Mouse (Mus musculus): Measurements from ENCODE around the gene Sec14l4.

Gene Sec14l4

DNA sequence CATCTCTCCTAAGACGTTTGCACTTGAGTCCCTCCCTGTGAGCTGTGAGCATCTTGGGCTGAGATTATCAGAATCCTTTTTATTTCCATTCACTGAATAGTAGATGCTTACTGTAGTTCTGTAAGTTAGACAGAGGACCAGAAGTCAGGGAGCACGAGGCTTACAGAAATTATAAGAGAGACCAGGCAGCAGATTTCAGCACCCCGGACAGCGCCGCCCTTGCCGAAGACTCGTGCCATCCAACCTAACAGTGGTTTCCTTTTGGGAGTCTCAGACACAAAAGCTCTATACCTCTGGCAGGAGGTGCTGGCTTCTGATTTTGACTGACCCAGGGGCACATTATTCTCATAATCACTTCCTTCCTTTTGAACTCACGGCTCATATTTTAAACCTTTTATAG lies 45.4 kb downstream of the Sec14l4 start:
- peak; percentile 32 to 76 for DNase-seq (ENCODE audit: inconsistent age in 2 of 2, low spot score in 1 of 2)

DNA sequence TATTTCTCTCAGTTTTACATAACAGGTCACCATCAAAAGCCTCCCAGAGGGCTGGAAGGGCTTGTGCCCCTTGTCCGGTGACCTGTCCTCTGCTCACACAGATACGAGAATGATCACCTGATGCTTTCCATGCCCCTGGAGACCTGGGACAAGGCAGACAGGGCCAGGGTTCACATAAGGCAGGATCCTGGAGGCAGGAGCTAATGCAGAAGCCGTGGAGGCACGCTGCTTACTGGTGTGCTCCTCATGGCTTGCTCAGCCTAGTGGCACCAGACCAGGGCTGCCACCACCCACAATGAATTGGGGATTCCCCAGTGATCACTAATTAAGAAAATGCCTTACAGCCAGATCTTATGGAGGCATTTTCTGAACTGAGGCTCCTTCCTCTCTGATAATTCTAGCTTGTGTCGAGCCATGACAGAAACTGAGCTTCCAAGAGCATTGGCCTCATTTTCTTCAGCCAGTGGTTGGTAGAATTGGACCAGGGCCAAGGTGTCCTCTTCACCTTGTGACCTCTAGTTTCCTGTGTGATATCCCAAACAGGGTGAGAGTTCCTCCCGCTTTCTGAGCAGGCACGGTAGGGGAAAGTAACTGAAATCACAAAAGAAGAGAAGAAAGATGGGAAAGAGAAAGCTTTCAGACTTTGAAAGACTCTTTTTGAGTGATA lies 47.1 kb downstream of the Sec14l4 start:
- DNase-seq (ENCODE audit: inconsistent age in 2 of 2, low spot score in 1 of 2): no peak

DNA sequence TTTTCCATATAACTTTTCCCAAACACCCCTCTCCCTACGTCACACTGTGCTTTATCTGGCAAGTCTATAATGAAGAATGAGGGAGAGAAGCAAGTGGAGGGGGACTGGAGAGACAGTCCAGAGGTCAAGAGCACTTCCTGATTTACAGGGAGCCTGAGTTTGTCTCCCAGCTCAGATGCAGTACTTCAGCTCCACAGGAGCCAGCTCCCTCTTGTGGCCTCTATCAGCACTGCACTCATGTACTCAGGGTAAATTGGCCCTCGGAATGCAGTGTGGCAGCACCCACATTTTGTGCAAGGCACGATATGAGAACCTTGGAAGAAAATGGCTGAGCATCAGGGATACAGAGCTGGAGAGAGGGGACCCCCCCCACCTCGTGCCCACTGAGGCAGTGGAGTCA lies 49.0 kb downstream of the Sec14l4 start:
- peak; percentile 35 to 83 for DNase-seq (ENCODE audit: inconsistent age in 2 of 2, low spot score in 1 of 2)

DNA sequence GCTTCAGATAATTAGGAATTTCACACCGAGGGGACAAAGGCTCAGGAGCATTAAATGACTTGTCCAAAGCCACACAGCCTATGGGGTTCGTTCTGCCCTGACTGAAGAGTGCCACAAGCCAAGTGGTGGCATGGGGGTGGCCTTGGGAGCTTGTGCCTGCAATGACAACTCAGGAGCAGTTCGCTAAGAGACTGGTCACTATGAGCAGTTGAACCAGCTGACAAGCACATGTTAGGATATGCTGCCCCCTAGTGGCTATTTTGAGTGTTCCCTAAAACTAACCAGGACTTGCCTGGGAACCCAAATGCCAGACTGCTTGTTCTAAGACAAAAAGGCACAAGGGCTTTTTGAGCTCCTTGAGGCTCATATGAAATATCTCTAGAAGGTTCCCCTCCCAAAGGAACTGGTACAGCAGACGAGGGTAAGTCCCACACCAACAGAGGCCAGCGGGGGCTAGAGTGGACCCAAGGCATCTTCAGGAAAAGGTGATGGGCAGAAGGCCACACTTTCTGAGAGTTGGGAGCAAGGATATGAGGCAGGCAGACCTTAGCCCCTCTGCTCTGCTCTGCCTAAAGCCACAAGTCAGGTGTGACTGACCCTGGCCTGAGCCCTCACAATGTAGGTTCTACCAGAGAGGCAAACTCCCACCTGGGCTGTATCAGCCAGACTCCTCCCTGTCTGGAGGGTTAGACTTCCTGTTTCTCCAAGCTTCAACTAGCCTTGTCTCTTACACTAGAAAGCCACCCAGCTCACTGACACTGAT lies 52.2 kb downstream of the Sec14l4 start:
- peak; percentile 37 to 91 for DNase-seq (ENCODE audit: inconsistent age in 2 of 2, low spot score in 1 of 2)

DNA sequence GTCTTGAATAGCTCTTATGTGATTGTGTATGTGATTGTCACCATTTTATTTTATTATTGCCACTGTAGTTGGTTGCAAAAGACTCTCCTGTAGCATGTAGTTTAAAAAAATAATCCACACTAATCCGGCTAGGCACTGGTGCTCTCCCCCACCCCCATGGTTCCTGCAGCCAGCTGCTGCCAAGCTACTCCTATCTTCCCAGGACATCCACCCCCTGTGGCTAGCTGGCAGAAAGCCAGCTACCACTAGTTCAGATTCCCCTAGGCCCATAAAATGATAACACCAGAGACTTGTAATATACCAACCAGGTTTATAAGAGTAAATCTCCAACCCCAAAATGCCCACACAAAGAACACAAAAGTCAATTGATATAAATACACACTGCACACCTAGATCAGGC lies 55.0 kb downstream of the Sec14l4 start:
- DNase-seq (ENCODE audit: inconsistent age in 2 of 2, low spot score in 1 of 2): no peak

DNA sequence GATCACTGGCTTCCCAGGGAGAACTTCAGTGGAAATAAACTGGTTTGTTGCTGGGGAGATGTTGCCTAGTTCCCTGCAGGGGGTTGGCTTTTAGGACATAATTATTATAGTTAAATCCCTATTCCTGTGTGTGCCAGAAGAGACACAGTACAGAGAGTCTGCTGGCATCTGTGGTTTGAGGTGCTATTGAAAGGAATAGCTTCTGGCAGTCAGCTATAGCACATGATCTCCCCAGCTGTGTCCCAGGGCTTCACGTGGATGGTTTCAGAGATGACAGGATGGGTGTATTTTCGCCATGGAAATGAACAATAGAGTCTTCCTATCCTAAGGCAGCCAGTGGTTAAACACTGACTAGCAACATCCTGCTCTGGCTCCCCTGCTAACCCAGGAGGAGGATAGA lies 56.0 kb downstream of the Sec14l4 start:
- DNase-seq (ENCODE audit: inconsistent age in 2 of 2, low spot score in 1 of 2): no peak

DNA sequence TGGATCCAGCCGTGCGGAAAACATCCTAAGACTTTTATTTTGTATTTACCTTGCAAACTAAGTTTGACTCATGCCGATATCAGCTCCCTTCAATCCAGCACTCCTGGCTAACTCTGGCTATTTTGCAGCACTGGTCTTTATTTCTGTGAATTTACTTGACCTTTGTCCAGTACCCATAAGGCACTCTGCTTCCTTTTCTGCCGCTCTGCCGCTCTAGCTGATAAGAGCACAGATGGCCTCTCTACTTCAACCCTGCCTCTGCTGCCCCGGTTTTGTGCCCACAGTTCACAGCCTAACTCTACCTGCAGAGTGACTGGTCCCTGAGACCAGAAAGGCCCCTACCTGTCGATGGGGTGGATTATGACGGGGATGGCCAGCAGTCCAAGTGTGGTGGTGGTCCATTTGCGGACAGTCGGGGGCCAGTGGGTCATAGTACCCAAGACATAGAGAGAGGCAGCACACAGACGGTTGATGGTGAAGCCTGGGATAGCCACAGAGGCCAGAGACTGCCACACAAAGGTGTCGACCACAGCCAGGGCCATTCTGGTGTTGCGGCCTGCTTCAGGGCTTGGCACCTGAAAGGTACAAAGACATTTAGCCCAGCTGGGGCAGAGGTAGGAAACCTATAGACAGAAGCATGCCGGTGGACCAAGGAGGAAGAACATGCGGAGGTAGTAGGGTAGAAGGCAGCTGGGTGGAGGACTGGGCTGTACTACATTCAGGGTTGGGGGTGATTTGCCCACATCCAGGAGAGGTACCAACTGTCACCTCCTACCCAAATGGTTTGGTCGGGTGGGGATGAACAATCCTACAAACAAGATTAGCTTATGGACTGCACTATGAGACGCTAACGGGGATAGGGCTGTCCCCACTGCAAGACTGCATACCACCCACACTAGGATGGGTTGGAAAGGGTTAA lies 62.5 kb downstream of the Sec14l4 start:
- DNase-seq (ENCODE audit: inconsistent age in 2 of 2, low spot score in 1 of 2): peak in 1 of 2 experiments; percentile 30

DNA sequence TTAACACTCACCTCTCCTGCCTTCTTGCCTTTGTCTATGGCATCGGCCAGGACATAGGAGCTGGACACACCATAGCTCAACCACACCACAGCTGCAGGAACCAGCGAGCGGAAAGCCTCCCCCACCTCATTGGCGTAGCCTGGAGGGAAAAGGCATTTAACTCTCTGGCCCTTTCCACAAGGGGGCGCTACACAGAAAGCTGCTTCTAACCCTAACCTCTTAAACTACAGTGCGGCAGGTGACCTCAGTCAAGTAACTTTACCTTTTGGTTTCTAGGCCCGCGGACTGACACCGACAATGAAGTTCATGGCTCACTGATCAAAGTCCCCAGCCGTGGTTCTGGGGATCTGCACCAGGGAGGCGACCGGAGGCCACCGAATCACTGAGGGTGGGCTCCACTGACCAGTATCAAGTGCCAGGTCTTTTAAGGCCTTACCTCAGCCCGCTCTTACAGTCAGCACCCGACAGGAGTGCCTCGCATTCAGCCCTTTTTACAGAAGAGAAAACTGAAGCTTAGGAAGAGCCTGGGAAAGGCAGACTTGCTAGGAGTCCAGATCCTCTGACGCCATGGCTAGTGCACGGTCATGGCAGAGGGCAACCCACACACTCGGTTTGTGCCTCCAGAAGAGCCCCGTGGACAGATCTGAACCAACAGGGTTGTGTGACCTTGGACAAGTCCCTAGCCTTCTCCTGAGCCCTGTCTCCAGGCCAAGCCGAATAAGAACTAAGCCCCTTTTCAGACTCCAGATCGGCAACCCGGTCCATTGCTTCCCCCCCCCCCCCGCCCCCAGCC lies 63.3 kb downstream of the Sec14l4 start:
- DNase-seq (ENCODE audit: inconsistent age in 2 of 2, low spot score in 1 of 2): peak; percentile 72 to 91

DNA sequence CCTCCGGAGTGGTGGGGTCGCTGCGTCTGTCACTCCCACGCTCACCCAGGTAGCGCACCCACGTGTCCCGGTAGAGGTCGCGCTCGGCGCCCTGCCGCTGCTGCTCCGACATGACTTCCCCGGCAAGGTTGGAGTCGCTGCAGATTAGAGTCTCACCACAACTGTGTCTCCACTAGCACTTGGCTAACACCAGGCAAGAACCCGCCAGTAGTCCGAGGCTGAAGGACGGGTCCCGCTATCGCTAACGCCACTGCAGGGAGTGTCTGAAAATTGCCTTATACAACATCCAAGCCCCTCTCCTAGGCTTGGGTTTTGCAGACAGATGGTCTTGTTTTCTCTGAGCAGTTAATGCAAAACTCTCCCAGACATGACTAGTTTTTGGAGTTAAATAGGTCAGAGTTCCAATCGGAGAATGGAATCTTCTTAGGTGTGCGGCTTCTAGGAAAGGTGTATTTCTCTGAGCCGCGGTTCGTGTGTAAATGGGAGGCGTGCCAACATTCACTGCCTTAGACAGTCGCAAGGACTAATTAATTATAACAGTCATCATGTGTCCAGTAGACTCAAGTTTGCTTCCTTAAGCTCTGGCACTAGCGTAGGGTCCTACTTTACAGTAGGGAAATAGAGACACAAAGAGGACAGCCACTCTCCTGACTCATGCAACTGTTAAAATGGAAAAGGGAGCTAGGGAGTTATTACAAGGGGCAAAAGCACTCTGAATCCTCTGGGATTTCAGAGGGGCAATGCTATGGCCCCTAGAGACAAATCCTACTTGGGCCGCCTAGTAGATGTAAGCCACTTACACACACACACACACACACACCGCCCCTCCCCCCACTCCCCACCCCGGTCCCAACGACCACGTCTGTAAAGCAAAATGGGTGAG lies 64.2 kb downstream of the Sec14l4 start, which contains the start of gene Mtfp1:
Gene Mtfp1, minus strand, starts transcription at position 275 of the 883 bp plus-strand sequence.
- peak; percentile 75 to 93 for DNase-seq (ENCODE audit: inconsistent age in 2 of 2, low spot score in 1 of 2)

DNA sequence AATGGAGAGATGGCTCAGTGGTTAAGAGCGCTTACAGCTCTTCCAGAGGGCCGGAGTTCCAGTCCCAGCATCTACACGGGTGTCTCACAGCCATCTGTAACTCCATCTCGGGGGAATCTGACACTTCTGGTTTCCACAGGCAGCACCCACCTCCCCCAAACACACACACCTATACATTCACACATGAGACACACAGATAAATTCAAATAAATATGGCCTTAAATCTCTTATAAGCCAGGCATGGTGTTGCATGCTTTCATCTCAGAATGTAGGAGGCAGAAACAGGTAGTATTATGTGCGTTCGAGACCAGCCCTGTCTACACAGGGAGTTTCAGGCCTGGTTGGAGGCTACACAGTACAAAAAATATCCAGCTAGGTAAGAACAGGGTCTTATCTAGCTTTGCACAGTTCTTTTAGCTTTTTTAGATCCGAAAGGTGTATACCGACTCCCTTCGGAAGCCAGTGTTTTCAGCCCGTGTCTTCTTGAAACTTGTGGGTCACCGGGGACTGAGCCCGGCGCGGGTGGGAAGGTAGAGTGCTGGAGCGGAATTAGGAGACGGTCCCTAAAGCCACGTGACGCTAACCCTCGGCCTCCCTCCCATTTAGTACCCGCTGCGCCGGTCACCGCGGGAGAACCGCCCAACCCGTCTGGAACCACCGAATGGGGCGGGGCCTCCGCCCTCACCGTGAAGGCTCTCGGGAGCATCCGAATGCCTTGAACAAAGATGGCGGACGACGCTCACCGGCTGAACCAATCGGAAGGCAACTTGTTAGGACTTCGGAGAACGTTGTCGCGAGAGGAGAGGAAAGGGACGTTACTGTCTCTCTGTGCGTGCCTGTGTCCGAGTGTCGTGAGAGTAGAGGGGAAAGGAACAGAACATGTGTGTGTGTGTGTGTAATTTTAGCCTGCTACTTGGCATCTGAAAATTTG lies 65.1 kb downstream of the Sec14l4 start:
- DNase-seq (ENCODE audit: inconsistent age in 2 of 2, low spot score in 1 of 2): peak; percentile 99

DNA sequence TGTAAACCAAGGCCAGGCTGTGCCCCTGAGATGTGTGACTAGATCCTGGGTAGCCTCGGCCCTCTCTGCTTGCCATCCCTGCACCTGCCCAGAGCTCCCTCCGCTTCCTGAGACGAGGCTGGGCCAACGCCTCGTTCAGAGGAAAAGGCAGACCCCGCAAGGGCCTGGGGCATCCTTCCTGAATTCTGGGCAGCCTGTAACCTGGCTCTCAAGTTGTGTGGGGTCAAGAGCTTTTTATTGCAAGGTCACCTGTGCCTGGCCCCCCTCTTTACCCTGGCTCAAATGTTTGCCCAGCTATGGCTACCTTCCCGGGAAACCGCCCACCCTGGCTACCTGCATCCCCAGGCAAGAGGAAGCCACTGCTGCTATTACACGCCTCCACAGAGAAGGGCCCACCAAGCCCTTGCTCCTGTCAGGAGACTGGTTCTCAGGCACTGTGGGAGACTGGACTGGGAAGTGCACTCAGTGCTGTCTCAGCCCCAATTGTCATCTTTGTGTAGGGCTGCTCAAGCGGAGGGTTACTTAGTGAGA lies 65.9 kb downstream of the Sec14l4 start:
- DNase-seq (ENCODE audit: inconsistent age in 2 of 2, low spot score in 1 of 2): peak in 1 of 2 experiments; percentile 52
